ENCODE assay signal across 16 mouse cellular contexts in genomic region chr1:159382218-159382617, GRCm38 (mm10).
"Had no signal": no experiment of that assay in that cellular context is flagged by ENCODE, and none has a peak within 500 bp of the region (broad histone marks: within the 10 kb centered on the region; RNA-seq: fewer than 3 reads in every experiment).

No protein-coding gene starts in this region.

- H3K9ac ChIP-seq: liver, embryonic 13.5 days; midbrain, embryonic 12.5 days; midbrain, embryonic 15.5 days; neural tube, embryonic 12.5 days; neural tube, embryonic 15.5 days had no signal

- H3K9me3 ChIP-seq: liver, embryonic 13.5 days; midbrain, embryonic 12.5 days; midbrain, embryonic 15.5 days; neural tube, embryonic 12.5 days; neural tube, embryonic 15.5 days had no signal

- H3K27ac ChIP-seq: kidney, postnatal 0 days; liver, embryonic 13.5 days; macrophage; midbrain, embryonic 12.5 days; midbrain, embryonic 15.5 days; neural tube, embryonic 12.5 days; neural tube, embryonic 15.5 days; stomach, postnatal 0 days had no signal

- H3K4me1 ChIP-seq: liver, embryonic 13.5 days; midbrain, embryonic 12.5 days; midbrain, embryonic 15.5 days; neural tube, embryonic 12.5 days; neural tube, embryonic 15.5 days had no signal

- H3K27me3 ChIP-seq: liver, embryonic 13.5 days; midbrain, embryonic 12.5 days; midbrain, embryonic 15.5 days; neural tube, embryonic 12.5 days; neural tube, embryonic 15.5 days had no signal

- H3K36me3 ChIP-seq: liver, embryonic 13.5 days; midbrain, embryonic 12.5 days; midbrain, embryonic 15.5 days; neural tube, embryonic 12.5 days; neural tube, embryonic 15.5 days had no signal

- H3K4me3 ChIP-seq: liver, embryonic 13.5 days; midbrain, embryonic 12.5 days; midbrain, embryonic 15.5 days; neural tube, embryonic 12.5 days; neural tube, embryonic 15.5 days had no signal

- DNase-seq: kidney, postnatal 25 days; liver, embryonic 13.5 days; lung, adult 2 months; lung, postnatal 14 days; right cerebral cortex, adult 18-20 months; right cerebral cortex, postnatal 14 days; right cerebral cortex, postnatal 4 days; thymus, adult 2 months; thymus, postnatal 25 days had no signal

- H3K4me2 ChIP-seq: liver, embryonic 13.5 days; midbrain, embryonic 12.5 days; midbrain, embryonic 15.5 days; neural tube, embryonic 12.5 days; neural tube, embryonic 15.5 days had no signal

- ATAC-seq: midbrain, embryonic 15.5 days had no signal
